Mouse (Mus musculus) intestine, embryonic 14.5 days (tissue): ENCODE measurements around the gene Sestd1. TPM values are rescaled to one million over a fixed set of nuclear protein-coding genes. Genes with fewer than 3 reads are reported as not detected.

ENCODE experiments used
- ATAC-seq: fragments of 200-750 bp; cut with Nextera tagmentation; replicated peaks from 2 replicates; pipeline ENCODE4 v1.8.0; 2017; ENCODE audit warnings: low read depth, moderate number of reproducible peaks, moderate TSS enrichment, moderate library complexity; ENCODE audit not compliant: low FRiP score, low TSS enrichment
- DNase-seq: peaks from one replicate; pipeline ENCODE4 v3.0.0-alpha.2; 2018; ENCODE audit warnings: low spot score
- H3K27ac ChIP-seq: fragments of 300-500 bp; sonication (generic); 2 replicates; pipeline ENCODE4 v1.5.1; 2014; ENCODE audit warnings: low read depth, mild to moderate bottlenecking, control low read depth
- H3K27me3 ChIP-seq: fragments of 300-500 bp; sonication (generic); replicated peaks from 2 replicates; pipeline ENCODE4 v1.6.1; 2014; ENCODE audit warnings: low read length, control low read depth; ENCODE audit not compliant: control insufficient read depth, insufficient read depth
- H3K36me3 ChIP-seq: fragments of 300-500 bp; sonication (generic); 2 replicates; pipeline ENCODE4 v1.6.1; 2014; ENCODE audit warnings: low read length, control low read depth; ENCODE audit not compliant: control insufficient read depth, insufficient read depth
- H3K4me1 ChIP-seq: fragments of 300-500 bp; sonication (generic); replicated peaks from 2 replicates; pipeline ENCODE4 v1.6.1; 2014; ENCODE audit warnings: low read length, control low read depth, mixed read lengths; ENCODE audit not compliant: control insufficient read depth, insufficient read depth
- H3K4me2 ChIP-seq: fragments of 300-500 bp; sonication (generic); 2 replicates; pipeline ENCODE4 v1.6.1; 2014; ENCODE audit warnings: low read length
- H3K4me3 ChIP-seq: fragments of 300-500 bp; sonication (generic); 2 replicates; pipeline ENCODE4 v1.5.1; 2014; ENCODE audit warnings: low read depth, low read length, control low read depth, mixed read lengths
- H3K9ac ChIP-seq: fragments of 300-500 bp; sonication (generic); 2 replicates; pipeline ENCODE4 v1.6.1; 2014; ENCODE audit warnings: mild to moderate bottlenecking, low read length
- H3K9me3 ChIP-seq: fragments of 300-500 bp; sonication (generic); 2 replicates; pipeline ENCODE4 v1.6.1; 2016; ENCODE audit warnings: low read length, control low read depth; ENCODE audit not compliant: control insufficient read depth
- WGBS: fragments of 180-500 bp; shearing (Covaris S2); extraction: QIAGEN DNeasy Blood & Tissue Kit; methylation state at CpG from one replicate; pipeline ENCODE4 v1.1.7; 2014; 5-methylcytosine and 5-hydroxymethylcytosine counted together
- polyA plus RNA-seq: library from polyadenylated mRNA; unstranded; fragments of >200 nt; fragmentation: Nextera tagmentation; extraction: Ambion mirVana; gene quantifications from 2 replicates; pipeline ENCODE4 v1.2.1, GENCODE M21; 2014

Gene Sestd1
- polyA plus RNA-seq, 1 experiment from 2014 or later = 20.3 TPM

- H3K9me3 ChIP-seq = no peaks in the 10 kb centered on the region
- H3K27ac ChIP-seq = peak overlapping the region; percentile 73
- H3K27me3 ChIP-seq = no peaks in the 10 kb centered on the region
- peak overlapping the region; percentile 98 for H3K9ac ChIP-seq
- no peaks in the 10 kb centered on the region; the same call in 1 of the 2 replicates for H3K36me3 ChIP-seq
- DNase-seq (peak; percentile 77), ATAC-seq (peak; percentile 25)
- WGBS = under 1% methylated on average over 45 of the region's 57 CpGs
- peak overlapping the region; percentile 86 for H3K4me3 ChIP-seq
- H3K4me1 ChIP-seq = peaks cover 16% of the 10 kb centered on the region; the same call in 1 of the 2 replicates
- H3K4me2 ChIP-seq = peak overlapping the region; percentile 86
These were observed 406 bp downstream of the Sestd1 start for GRCm38 (mm10) chr2:77279861-77280511.

GRCm38 (mm10) chr2:77277272-77277671 lies 3.1 kb downstream of the Sestd1 start:
- H3K9ac ChIP-seq = no peak overlapping the region
- no peak overlapping the region for H3K4me3 ChIP-seq
- no peaks in the 10 kb centered on the region; the same call in 1 of the 2 replicates for H3K36me3 ChIP-seq
- DNase-seq (no peak), ATAC-seq (no peak)
- H3K9me3 ChIP-seq = no peaks in the 10 kb centered on the region
- H3K27me3 ChIP-seq = no peaks in the 10 kb centered on the region
- H3K4me1 ChIP-seq = peaks cover 33% of the 10 kb centered on the region; the same call in 1 of the 2 replicates
- no peak overlapping the region for H3K4me2 ChIP-seq
- no peak overlapping the region for H3K27ac ChIP-seq
- 62% methylated on average over 4 of the region's 4 CpGs for WGBS

- DNase-seq (no peak), ATAC-seq (no peak)
- 77% methylated on average over 5 of the region's 5 CpGs for WGBS
- no peak overlapping the region for H3K27ac ChIP-seq
- H3K4me2 ChIP-seq = no peak overlapping the region
- no peaks in the 10 kb centered on the region; the same call in 1 of the 2 replicates for H3K36me3 ChIP-seq
- H3K4me3 ChIP-seq = no peak overlapping the region
- no peaks in the 10 kb centered on the region for H3K9me3 ChIP-seq
- peaks cover 33% of the 10 kb centered on the region; the same call in 1 of the 2 replicates for H3K4me1 ChIP-seq
- no peaks in the 10 kb centered on the region for H3K27me3 ChIP-seq
- no peak overlapping the region for H3K9ac ChIP-seq
These were observed 4.5 kb downstream of the Sestd1 start for GRCm38 (mm10) chr2:77275851-77276250.

GRCm38 (mm10) chr2:77274976-77275641 lies 5.3 kb downstream of the Sestd1 start:
- Histone ChIP-seq H3K9me3 (no peaks in the 10 kb centered on the region), H3K9ac (no peak overlapping the region), H3K4me3 (no peak overlapping the region), H3K4me1 (peaks cover 33% of the 10 kb centered on the region; the same call in 1 of the 2 replicates), H3K36me3 (no peaks in the 10 kb centered on the region; the same call in 1 of the 2 replicates), H3K4me2 (no peak overlapping the region), H3K27ac (no peak overlapping the region), H3K27me3 (no peaks in the 10 kb centered on the region)
- ATAC-seq (no peak), DNase-seq (no peak)
- 70% methylated on average over 9 of the region's 9 CpGs for WGBS

GRCm38 (mm10) chr2:77272953-77273352 lies 7.4 kb downstream of the Sestd1 start:
- Histone ChIP-seq H3K36me3 (no peaks in the 10 kb centered on the region), H3K4me1 (peaks cover 40% of the 10 kb centered on the region; the same call in 1 of the 2 replicates), H3K9ac (no peak overlapping the region), H3K4me3 (no peak overlapping the region), H3K4me2 (no peak overlapping the region), H3K27me3 (no peaks in the 10 kb centered on the region), H3K9me3 (no peaks in the 10 kb centered on the region), H3K27ac (no peak overlapping the region)
- DNase-seq = no peak
- ATAC-seq = no peak
- 82% methylated on average over 2 of the region's 2 CpGs for WGBS

- peaks cover 44% of the 10 kb centered on the region for H3K4me1 ChIP-seq
- H3K4me3 ChIP-seq = no peak overlapping the region
- H3K27ac ChIP-seq = no peak overlapping the region
- H3K9me3 ChIP-seq = no peaks in the 10 kb centered on the region
- DNase-seq (no peak), ATAC-seq (no peak)
- no peak overlapping the region for H3K9ac ChIP-seq
- H3K36me3 ChIP-seq = no peaks in the 10 kb centered on the region
- no peak overlapping the region for H3K4me2 ChIP-seq
- WGBS = 83% methylated on average over 7 of the region's 7 CpGs
- H3K27me3 ChIP-seq = no peaks in the 10 kb centered on the region
These were observed 9.6 kb downstream of the Sestd1 start for GRCm38 (mm10) chr2:77270781-77271180.

GRCm38 (mm10) chr2:77270136-77270535 lies 10.3 kb downstream of the Sestd1 start:
- Histone ChIP-seq H3K4me1 (peaks cover 38% of the 10 kb centered on the region), H3K36me3 (no peaks in the 10 kb centered on the region), H3K4me2 (no peak overlapping the region), H3K9ac (no peak overlapping the region), H3K27me3 (no peaks in the 10 kb centered on the region), H3K9me3 (no peaks in the 10 kb centered on the region), H3K4me3 (no peak overlapping the region), H3K27ac (no peak overlapping the region)
- DNase-seq = no peak
- no peak for ATAC-seq
- WGBS = 69% methylated on average over 1 of the region's 1 CpGs

GRCm38 (mm10) chr2:77268612-77269239 lies 11.7 kb downstream of the Sestd1 start:
- no peak overlapping the region for H3K4me2 ChIP-seq
- H3K4me3 ChIP-seq = no peak overlapping the region
- 70% methylated on average over 5 of the region's 5 CpGs for WGBS
- ATAC-seq (peak; percentile 80), DNase-seq (peak; percentile 65)
- peaks cover 37% of the 10 kb centered on the region for H3K4me1 ChIP-seq
- H3K36me3 ChIP-seq = no peaks in the 10 kb centered on the region
- H3K27ac ChIP-seq = peak overlapping the region; percentile 10
- H3K9ac ChIP-seq = no peak overlapping the region
- H3K27me3 ChIP-seq = no peaks in the 10 kb centered on the region
- no peaks in the 10 kb centered on the region for H3K9me3 ChIP-seq
